Mouse (Mus musculus): ENCODE data around the gene Cks2. TPM values are rescaled to one million over a fixed set of nuclear protein-coding genes. Genes with fewer than 3 reads are reported as not detected.
A peak's percentile ranks its signal among the peaks of the same experiment; 100 is the strongest.

Gene Cks2
- 272 and 303 TPM in 2 replicates for polyA plus RNA-seq (2015; fragmentation: Nextera tagmentation; extraction: Ambion mirVana)

DNA sequence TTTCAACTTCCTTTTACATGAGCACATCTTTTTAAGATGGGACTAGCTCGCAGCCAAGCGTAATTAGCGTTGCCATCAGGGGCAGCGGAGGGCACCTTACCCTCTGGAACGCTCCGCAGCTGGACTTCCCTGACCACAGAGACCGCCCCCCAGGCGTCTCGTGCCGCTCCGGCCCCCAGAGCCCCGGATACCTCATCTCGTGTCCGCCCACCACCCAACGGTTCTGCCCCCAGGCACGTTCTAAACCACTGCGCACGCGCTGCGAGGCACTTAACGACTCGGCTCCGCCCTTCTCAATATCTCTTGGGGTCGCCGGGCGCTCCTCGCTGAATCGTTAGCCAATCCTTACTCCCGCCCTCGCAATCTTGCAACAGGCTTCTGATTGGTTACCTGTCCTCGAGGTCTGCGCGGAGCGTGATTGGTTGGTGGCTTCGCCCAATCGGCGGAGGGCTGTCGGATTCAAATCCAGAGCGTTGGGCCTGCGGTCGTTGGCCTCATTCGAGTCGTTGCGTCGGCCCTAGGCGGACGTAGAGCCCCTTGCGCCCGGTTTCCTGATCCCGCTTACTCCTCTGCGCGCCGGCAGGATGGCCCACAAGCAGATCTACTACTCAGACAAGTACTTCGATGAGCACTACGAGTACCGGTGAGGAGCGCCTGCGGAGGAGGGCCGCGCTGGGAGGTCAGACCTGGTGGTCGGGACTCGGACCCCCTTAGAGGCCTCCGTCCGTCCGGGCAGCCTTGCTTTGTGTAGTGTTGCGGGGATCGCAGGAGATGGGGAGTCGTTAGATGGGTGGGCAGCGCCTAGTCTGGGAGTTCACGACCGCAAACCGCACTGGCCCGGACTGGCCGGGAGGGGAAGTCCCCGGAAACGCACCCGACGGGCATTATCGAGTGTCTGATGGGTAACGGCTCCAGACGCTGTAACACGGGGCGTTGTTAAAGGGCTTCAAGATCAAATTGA lies at the start of gene Cks2:
Cks2 (plus strand) TSS at position 404 of the 961 bp plus-strand sequence.
- H3K9ac ChIP-seq = peak within 1 kb of the TSS; percentile 94
- peak within 1 kb of the TSS; percentile 80 for H3K4me2 ChIP-seq
- peaks cover 7% of the 10 kb centered on the region; the same call in 1 of the 2 replicates for H3K36me3 ChIP-seq

GRCm38 (mm10) chr13:51595404-51595803 lies 49.6 kb upstream of the Cks2 start:
- no peak for ATAC-seq (ENCODE audit: extremely low read depth, insufficient number of reproducible peaks, low FRiP score, low TSS enrichment)
- H3K27ac ChIP-seq (replicated peaks) = no peak overlapping the region
- H3K4me2 ChIP-seq = peak overlapping the region; percentile 90
- H3K27me3 ChIP-seq (replicated peaks) = peaks cover 27% of the 10 kb centered on the region
- no peak overlapping the region for H3K9ac ChIP-seq
- H3K9me3 ChIP-seq = no peaks in the 10 kb centered on the region
- WGBS = 41% methylated on average over 11 of the region's 11 CpGs
- no peaks in the 10 kb centered on the region for H3K36me3 ChIP-seq
- peak overlapping the region; percentile 52; the same call in 1 of the 2 replicates for H3K4me3 ChIP-seq
- peaks cover 8% of the 10 kb centered on the region; the same call in 1 of the 2 replicates for H3K4me1 ChIP-seq

More for the DNA sequence above, at the start of gene Cks2:
- H3K9me3 ChIP-seq = no peaks in the 10 kb centered on the region
- H3K4me3 ChIP-seq = peak within 1 kb of the TSS; percentile 92
- peaks cover 32% of the 10 kb centered on the region for H3K4me1 ChIP-seq
- no peaks in the 10 kb centered on the region for H3K27me3 ChIP-seq (replicated peaks)
- under 1% methylated on average over 83 of the region's 83 CpGs for WGBS
- H3K27ac ChIP-seq (replicated peaks) = peak within 1 kb of the TSS; percentile 87
- peak; percentile 94 for ATAC-seq (ENCODE audit: extremely low read depth, insufficient number of reproducible peaks, low FRiP score, low TSS enrichment)

DNA sequence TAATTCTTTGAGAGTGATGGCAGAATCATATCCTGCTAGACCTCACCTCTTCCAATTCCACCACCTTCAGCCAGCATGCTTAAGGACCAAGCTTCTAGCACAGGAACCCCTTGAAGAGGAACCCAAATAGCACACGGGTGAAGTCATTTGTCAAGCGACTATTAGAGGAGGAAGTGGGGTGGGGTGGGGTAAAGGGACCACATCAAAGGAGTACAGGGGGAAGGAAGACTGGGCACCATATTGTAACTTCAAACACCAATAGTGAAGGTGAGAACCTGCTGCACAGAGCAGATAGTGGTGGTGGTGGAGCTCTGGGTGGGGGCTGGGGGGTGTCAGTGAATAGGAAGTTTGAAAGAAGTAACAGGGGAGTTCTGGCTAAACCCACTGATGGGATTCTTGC lies 47.0 kb upstream of the Cks2 start:
- Histone ChIP-seq H3K4me1 (peaks cover 11% of the 10 kb centered on the region), H3K36me3 (no peaks in the 10 kb centered on the region), H3K9ac (no peak overlapping the region), H3K9me3 (no peaks in the 10 kb centered on the region), H3K4me2 (no peak overlapping the region), H3K27me3 (replicated peaks) (peaks cover 27% of the 10 kb centered on the region), H3K4me3 (no peak overlapping the region), H3K27ac (replicated peaks) (no peak overlapping the region)
- ATAC-seq (ENCODE audit: extremely low read depth, insufficient number of reproducible peaks, low FRiP score, low TSS enrichment) = no peak
- WGBS = 52% methylated on average over 2 of the region's 2 CpGs

DNA sequence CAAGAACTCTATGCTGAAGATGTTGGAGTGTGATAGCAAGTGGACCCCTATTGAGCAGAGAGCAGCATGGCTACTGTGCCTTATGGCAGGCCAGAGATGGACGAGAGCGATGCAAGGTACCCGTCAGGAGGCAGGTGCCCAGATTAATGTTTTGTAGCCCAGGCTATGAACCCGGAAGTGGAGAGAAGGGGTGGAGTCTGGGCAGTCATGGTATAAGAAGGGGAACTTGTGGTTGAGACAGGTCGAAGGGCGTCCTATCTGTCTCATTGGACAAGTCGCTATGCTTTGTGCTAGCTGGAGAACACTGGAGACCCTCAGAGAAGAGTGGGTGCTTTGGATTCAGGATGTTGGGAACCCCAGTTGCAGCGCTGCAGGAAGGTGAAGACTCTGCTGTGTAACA lies 44.9 kb upstream of the Cks2 start:
- H3K9ac ChIP-seq = no peak overlapping the region
- H3K9me3 ChIP-seq = no peaks in the 10 kb centered on the region
- WGBS = 76% methylated on average over 8 of the region's 8 CpGs
- H3K27me3 ChIP-seq (replicated peaks) = peaks cover 24% of the 10 kb centered on the region
- H3K36me3 ChIP-seq = no peaks in the 10 kb centered on the region
- H3K4me3 ChIP-seq = no peak overlapping the region
- H3K27ac ChIP-seq (replicated peaks) = no peak overlapping the region
- peaks cover 16% of the 10 kb centered on the region for H3K4me1 ChIP-seq
- H3K4me2 ChIP-seq = no peak overlapping the region
- ATAC-seq (ENCODE audit: extremely low read depth, insufficient number of reproducible peaks, low FRiP score, low TSS enrichment) = no peak

DNA sequence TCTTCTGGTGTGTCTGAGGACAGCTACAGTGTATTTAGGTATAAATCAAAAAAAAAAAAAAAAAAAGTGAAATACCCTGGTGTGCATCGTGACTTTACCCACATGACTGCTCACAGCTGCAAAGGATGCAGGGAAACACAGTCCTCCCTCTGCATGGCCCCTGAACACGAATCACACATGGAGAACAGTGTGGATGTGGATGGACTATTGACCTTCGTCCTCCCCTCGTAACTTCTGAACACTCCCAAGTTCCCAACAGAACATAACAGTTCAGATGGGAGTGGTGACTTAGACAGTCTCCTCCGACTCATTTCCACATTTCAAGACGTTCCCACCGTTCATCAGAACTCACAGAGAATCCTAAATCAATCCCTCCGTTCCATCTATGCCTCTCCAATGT lies 42.3 kb upstream of the Cks2 start:
- H3K4me1 ChIP-seq = peaks cover 13% of the 10 kb centered on the region
- no peak overlapping the region; the same call in 1 of the 2 replicates for H3K4me3 ChIP-seq
- no peak overlapping the region for H3K27ac ChIP-seq (replicated peaks)
- WGBS = 71% methylated on average over 8 of the region's 8 CpGs
- no peaks in the 10 kb centered on the region for H3K9me3 ChIP-seq
- no peak overlapping the region for H3K9ac ChIP-seq
- no peaks in the 10 kb centered on the region for H3K36me3 ChIP-seq
- ATAC-seq (ENCODE audit: extremely low read depth, insufficient number of reproducible peaks, low FRiP score, low TSS enrichment) = no peak
- 0 out of 2 replicates have a peak, but pooled peaks cover 12% of the 10 kb centered on the region for H3K27me3 ChIP-seq (replicated peaks)
- H3K4me2 ChIP-seq = peak overlapping the region; percentile 65

- Histone ChIP-seq H3K9me3 (no peaks in the 10 kb centered on the region), H3K4me2 (peak overlapping the region; percentile 65), H3K27me3 (replicated peaks) (0 out of 2 replicates have a peak, but pooled peaks cover 8% of the 10 kb centered on the region), H3K9ac (peak overlapping the region; percentile 20; the same call in 1 of the 2 replicates), H3K36me3 (no peaks in the 10 kb centered on the region), H3K4me3 (peak overlapping the region; percentile 36), H3K27ac (replicated peaks) (no peak overlapping the region), H3K4me1 (peaks cover 13% of the 10 kb centered on the region)
- ATAC-seq (ENCODE audit: extremely low read depth, insufficient number of reproducible peaks, low FRiP score, low TSS enrichment) = no peak
- 22% methylated on average over 16 of the region's 16 CpGs for WGBS
Measured at GRCm38 (mm10) chr13:51603221-51603893, 41.7 kb upstream of the Cks2 start.

DNA sequence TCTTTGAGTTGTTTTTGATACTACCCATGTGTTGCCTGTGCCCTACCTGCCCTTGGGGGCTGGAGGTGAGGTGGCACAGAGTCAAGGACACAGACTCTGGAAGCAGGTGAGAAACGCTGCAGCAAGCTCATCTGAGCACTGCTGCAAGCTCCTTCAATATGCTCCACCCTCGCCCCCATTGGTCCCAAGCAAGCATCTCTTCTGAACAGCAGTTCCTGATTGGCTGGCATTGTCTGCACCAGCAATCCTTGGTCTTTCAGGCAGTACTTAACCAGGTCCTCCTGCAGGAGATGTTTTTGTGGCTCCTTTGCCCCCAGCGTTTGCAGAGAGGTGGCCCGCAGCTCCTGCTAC lies 41.2 kb upstream of the Cks2 start:
- Histone ChIP-seq H3K4me2 (peak overlapping the region; percentile 65), H3K9ac (no peak overlapping the region), H3K9me3 (no peaks in the 10 kb centered on the region), H3K4me3 (no peak overlapping the region), H3K36me3 (no peaks in the 10 kb centered on the region), H3K27me3 (replicated peaks) (0 out of 2 replicates have a peak, but pooled peaks cover 7% of the 10 kb centered on the region), H3K4me1 (peaks cover 13% of the 10 kb centered on the region), H3K27ac (replicated peaks) (no peak overlapping the region)
- ATAC-seq (ENCODE audit: extremely low read depth, insufficient number of reproducible peaks, low FRiP score, low TSS enrichment) = no peak
- WGBS = 44% methylated on average over 4 of the region's 4 CpGs

DNA sequence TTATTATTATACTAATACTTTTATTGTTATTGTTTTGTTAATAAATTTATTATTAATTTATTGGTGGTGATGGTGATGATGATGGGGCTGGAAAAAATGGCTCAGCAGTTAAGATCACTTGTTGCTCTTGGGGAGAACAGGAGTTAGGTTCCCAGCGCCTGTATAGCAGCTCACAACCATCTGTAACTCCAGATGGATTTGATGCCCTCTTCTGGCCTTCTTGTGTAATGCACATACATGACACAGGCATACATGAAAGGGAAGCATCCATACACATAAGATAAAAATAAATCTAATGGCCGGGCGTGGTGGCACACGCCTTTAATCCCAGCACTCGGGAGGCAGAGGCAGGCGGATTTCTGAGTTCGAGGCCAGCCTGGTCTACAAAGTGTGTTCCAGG lies 35.8 kb upstream of the Cks2 start:
- no peak overlapping the region for H3K27ac ChIP-seq (replicated peaks)
- peaks cover 9% of the 10 kb centered on the region for H3K4me1 ChIP-seq
- H3K36me3 ChIP-seq = no peaks in the 10 kb centered on the region
- WGBS = 90% methylated on average over 6 of the region's 7 CpGs
- no peaks in the 10 kb centered on the region for H3K9me3 ChIP-seq
- no peak overlapping the region for H3K9ac ChIP-seq
- H3K4me3 ChIP-seq = no peak overlapping the region
- ATAC-seq (ENCODE audit: extremely low read depth, insufficient number of reproducible peaks, low FRiP score, low TSS enrichment) = no peak
- no peak overlapping the region for H3K4me2 ChIP-seq
- H3K27me3 ChIP-seq (replicated peaks) = 0 out of 2 replicates have a peak, but pooled peaks cover under 1% of the 10 kb centered on the region

- peak overlapping the region; percentile 16; the same call in 1 of the 2 replicates for H3K4me3 ChIP-seq
- H3K36me3 ChIP-seq = no peaks in the 10 kb centered on the region
- 0 out of 2 replicates have a peak, but pooled peaks cover 4% of the 10 kb centered on the region for H3K27me3 ChIP-seq (replicated peaks)
- no peak overlapping the region for H3K27ac ChIP-seq (replicated peaks)
- peaks cover 9% of the 10 kb centered on the region for H3K4me1 ChIP-seq
- no peak overlapping the region for H3K9ac ChIP-seq
- peak overlapping the region; percentile 50 for H3K4me2 ChIP-seq
- H3K9me3 ChIP-seq = no peaks in the 10 kb centered on the region
- WGBS = 12% methylated on average over 9 of the region's 9 CpGs
- ATAC-seq (ENCODE audit: extremely low read depth, insufficient number of reproducible peaks, low FRiP score, low TSS enrichment) = no peak
Measured at GRCm38 (mm10) chr13:51611060-51611459, 34.0 kb upstream of the Cks2 start.

DNA sequence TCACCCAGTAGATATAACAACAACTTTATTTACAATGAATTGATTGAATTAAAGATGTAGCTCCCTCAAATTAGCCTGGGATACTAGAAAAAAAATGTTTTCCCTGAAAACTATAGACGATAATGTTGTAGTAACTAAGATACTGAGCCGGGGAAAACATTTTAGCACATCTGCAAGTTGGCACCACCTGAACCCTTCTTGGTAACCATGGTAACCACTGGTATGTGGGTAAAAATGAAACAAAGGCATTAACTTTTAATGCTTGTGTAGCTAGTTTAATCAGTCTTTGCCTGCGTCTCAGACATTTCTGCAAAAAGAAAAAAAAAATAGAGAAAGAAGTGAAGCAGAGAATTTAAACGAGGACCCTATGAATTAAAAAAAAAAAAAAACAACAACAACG lies 33.5 kb upstream of the Cks2 start:
- peak overlapping the region; percentile 50 for H3K4me2 ChIP-seq
- H3K4me3 ChIP-seq = peak overlapping the region; percentile 16; the same call in 1 of the 2 replicates
- no peak overlapping the region for H3K27ac ChIP-seq (replicated peaks)
- H3K27me3 ChIP-seq (replicated peaks) = 0 out of 2 replicates have a peak, but pooled peaks cover 5% of the 10 kb centered on the region
- no peaks in the 10 kb centered on the region for H3K9me3 ChIP-seq
- no peaks in the 10 kb centered on the region for H3K36me3 ChIP-seq
- no peak overlapping the region for H3K9ac ChIP-seq
- 55% methylated on average over 5 of the region's 5 CpGs for WGBS
- H3K4me1 ChIP-seq = peaks cover 10% of the 10 kb centered on the region
- no peak for ATAC-seq (ENCODE audit: extremely low read depth, insufficient number of reproducible peaks, low FRiP score, low TSS enrichment)

GRCm38 (mm10) chr13:51615815-51616214 lies 29.2 kb upstream of the Cks2 start:
- no peak overlapping the region for H3K4me3 ChIP-seq
- H3K9me3 ChIP-seq = no peaks in the 10 kb centered on the region
- no peak overlapping the region for H3K27ac ChIP-seq (replicated peaks)
- no peak overlapping the region for H3K4me2 ChIP-seq
- 0 out of 2 replicates have a peak, but pooled peaks cover 5% of the 10 kb centered on the region for H3K27me3 ChIP-seq (replicated peaks)
- H3K9ac ChIP-seq = no peak overlapping the region
- H3K4me1 ChIP-seq = peaks cover 15% of the 10 kb centered on the region
- ATAC-seq (ENCODE audit: extremely low read depth, insufficient number of reproducible peaks, low FRiP score, low TSS enrichment) = no peak
- 51% methylated on average over 10 of the region's 10 CpGs for WGBS
- no peaks in the 10 kb centered on the region for H3K36me3 ChIP-seq

Data from heart, embryonic 13.5 days (tissue).